Mouse (Mus musculus) heart, embryonic 15.5 days (tissue): Measurements from ENCODE around the gene Cry2. TPM values are rescaled to one million over a fixed set of nuclear protein-coding genes. Genes with fewer than 3 reads are reported as not detected.

ENCODE experiments used
- ATAC-seq: fragments of 200-750 bp; cut with Nextera tagmentation; replicated peaks from 2 replicates; pipeline ENCODE4 v1.8.0; 2017; ENCODE audit warnings: low read depth, moderate TSS enrichment; ENCODE audit not compliant: insufficient number of reproducible peaks, insufficient read depth, low FRiP score
- H3K27ac ChIP-seq: fragments of 300-500 bp; sonication (generic); 2 replicates; pipeline ENCODE4 v1.5.1; 2015; ENCODE audit warnings: mild to moderate bottlenecking, inconsistent platforms
- H3K27me3 ChIP-seq: fragments of 300-500 bp; sonication (generic); 2 replicates; pipeline ENCODE4 v1.6.1; 2015; ENCODE audit warnings: inconsistent platforms
- H3K36me3 ChIP-seq: fragments of 300-500 bp; sonication (generic); 2 replicates; pipeline ENCODE4 v1.6.1; 2015; ENCODE audit warnings: mild to moderate bottlenecking, inconsistent platforms
- H3K4me1 ChIP-seq: fragments of 300-500 bp; sonication (generic); replicated peaks from 2 replicates; pipeline ENCODE4 v1.6.1; 2015; ENCODE audit warnings: inconsistent platforms
- H3K4me2 ChIP-seq: fragments of 300-500 bp; sonication (generic); 2 replicates; pipeline ENCODE4 v1.6.1; 2015; ENCODE audit warnings: inconsistent platforms, mild to moderate bottlenecking, moderate library complexity
- H3K4me3 ChIP-seq: fragments of 300-500 bp; sonication (generic); 2 replicates; pipeline ENCODE4 v1.5.1; 2015; ENCODE audit warnings: mild to moderate bottlenecking, inconsistent platforms
- H3K9ac ChIP-seq: fragments of 300-500 bp; sonication (generic); 2 replicates; pipeline ENCODE4 v1.6.1; 2015; ENCODE audit warnings: mild to moderate bottlenecking, inconsistent platforms
- H3K9me3 ChIP-seq: fragments of 300-500 bp; sonication (generic); replicated peaks from 2 replicates; pipeline ENCODE4 v1.6.1; 2016; ENCODE audit warnings: inconsistent platforms
- WGBS: fragments of 180-500 bp; shearing (Covaris S2); methylation state at CpG from one replicate; pipeline ENCODE4 v1.1.7; 2015; ENCODE audit warnings: mixed read lengths; 5-methylcytosine and 5-hydroxymethylcytosine counted together
- polyA plus RNA-seq: library from polyadenylated mRNA; unstranded; fragments of >200 nt; fragmentation: Nextera tagmentation; extraction: Ambion mirVana; gene quantifications from 2 replicates; pipeline ENCODE4 v1.2.1, GENCODE M21; 2015

The Cry2 gene
- polyA plus RNA-seq, 1 experiment from 2014 or later = 15.8 TPM

DNA sequence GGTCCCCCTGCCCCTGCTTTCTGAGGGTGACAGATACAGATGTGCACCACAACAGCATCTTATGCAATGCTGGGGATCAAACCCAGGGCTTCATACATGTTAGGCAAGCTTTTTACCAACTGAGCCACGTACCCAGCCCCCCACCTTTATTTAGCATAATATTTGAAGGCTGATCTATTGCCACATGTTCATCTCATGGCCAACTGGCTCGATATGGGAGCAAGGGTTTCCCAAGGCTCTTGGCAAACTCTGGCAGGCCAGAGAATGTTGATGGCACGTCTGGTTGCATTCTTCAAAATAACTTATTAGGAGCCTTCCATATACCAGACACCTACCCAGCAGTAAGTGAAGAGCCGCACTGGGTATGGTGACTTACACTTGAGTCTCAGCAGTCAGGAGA, 9.5 kb upstream of the Cry2 start:
- H3K36me3 ChIP-seq = no peaks in the 10 kb centered on the region
- H3K4me1 ChIP-seq = peaks cover 10% of the 10 kb centered on the region
- no peaks in the 10 kb centered on the region for H3K27me3 ChIP-seq
- H3K9me3 ChIP-seq = no peaks in the 10 kb centered on the region
- H3K9ac ChIP-seq = no peak overlapping the region
- no peak overlapping the region for H3K4me2 ChIP-seq
- no peak overlapping the region for H3K4me3 ChIP-seq
- ATAC-seq = no peak
- H3K27ac ChIP-seq = no peak overlapping the region
- 77% methylated on average over 4 of the region's 4 CpGs for WGBS

DNA sequence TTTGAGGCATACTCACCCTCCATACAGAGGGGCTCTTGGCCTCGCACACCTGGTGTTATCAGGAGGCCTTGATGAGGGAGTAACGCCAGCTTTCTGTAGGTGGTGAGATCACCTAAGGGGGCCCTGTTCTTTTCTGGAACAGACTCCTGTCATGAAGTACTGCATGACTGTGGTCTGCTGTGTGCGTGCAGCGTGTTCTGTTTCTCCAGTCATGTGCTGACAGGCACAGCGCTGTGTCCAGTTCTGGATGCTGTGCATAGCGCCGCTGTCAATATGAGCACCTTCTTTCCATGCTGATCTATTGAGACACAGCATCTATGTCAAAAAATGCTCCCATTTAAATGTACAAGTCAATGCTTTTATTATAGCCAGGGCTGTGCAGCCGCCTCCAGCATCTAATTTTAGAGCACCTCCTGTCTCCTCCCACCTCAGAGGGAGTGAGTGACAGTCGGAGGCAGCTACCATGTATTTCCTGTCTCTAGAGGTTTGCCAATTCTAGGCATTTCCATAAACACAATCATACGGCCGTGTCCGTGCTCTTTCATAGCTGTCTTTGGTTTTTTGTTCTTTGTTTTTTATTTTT, 8.7 kb upstream of the Cry2 start:
- no peak for ATAC-seq
- H3K9ac ChIP-seq = no peak overlapping the region

DNA sequence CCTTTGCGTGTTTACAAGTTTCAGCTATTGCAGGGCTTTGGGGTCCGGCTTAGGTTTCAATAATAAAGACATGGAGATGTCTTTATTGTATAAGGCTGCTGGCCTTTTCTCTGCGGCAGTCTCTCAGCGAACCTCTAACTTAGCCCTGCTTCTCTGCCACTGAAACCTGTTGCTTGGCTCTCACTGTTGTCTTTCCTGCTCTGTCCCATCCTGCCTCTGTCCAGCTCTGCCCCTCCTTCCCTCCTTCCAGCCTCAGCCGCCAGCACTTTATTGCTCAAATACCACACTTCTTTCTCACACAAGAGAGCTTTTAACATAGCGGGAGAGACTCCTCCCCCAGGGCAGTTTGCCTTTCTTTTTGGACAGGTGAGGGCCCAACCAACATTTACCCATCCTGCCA, 6.6 kb upstream of the Cry2 start:
- peaks cover 13% of the 10 kb centered on the region for H3K4me1 ChIP-seq
- H3K27ac ChIP-seq = no peak overlapping the region
- WGBS = 64% methylated on average over 6 of the region's 6 CpGs
- ATAC-seq = no peak
- no peaks in the 10 kb centered on the region for H3K27me3 ChIP-seq
- no peak overlapping the region for H3K4me3 ChIP-seq
- no peak overlapping the region for H3K9ac ChIP-seq
- H3K4me2 ChIP-seq = no peak overlapping the region
- no peaks in the 10 kb centered on the region for H3K36me3 ChIP-seq
- H3K9me3 ChIP-seq = no peaks in the 10 kb centered on the region

More for the DNA sequence above, 8.7 kb upstream of the Cry2 start:
- Histone ChIP-seq H3K9me3 (no peaks in the 10 kb centered on the region), H3K4me1 (peaks cover 13% of the 10 kb centered on the region), H3K27ac (no peak overlapping the region), H3K4me3 (no peak overlapping the region), H3K4me2 (peak overlapping the region; percentile 14), H3K36me3 (no peaks in the 10 kb centered on the region), H3K27me3 (no peaks in the 10 kb centered on the region)
- 43% methylated on average over 12 of the region's 12 CpGs for WGBS

DNA sequence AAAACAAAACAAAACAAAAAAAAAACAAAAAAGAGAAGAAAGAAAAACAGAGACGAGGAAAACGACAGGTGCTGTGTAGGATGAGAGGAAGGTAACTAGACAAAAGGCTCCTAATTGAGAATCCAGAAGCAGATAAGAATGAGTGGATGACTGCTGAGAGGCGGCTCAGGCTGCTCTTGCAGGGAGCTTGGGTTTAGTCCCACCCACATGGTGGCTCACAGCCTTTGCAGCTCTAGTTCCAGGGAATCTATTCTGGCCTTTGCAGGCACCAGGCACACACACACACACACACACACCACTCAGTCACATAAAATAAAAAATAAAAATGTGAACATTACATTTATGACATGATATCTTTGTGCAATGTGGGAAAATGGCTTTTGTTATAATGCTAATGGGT, 4.7 kb upstream of the Cry2 start:
- Histone ChIP-seq H3K27me3 (no peaks in the 10 kb centered on the region), H3K9me3 (no peaks in the 10 kb centered on the region), H3K27ac (no peak overlapping the region), H3K4me3 (no peak overlapping the region), H3K36me3 (no peaks in the 10 kb centered on the region), H3K4me1 (peaks cover 18% of the 10 kb centered on the region), H3K9ac (no peak overlapping the region), H3K4me2 (no peak overlapping the region)
- ATAC-seq = no peak
- 48% methylated on average over 3 of the region's 3 CpGs for WGBS

DNA sequence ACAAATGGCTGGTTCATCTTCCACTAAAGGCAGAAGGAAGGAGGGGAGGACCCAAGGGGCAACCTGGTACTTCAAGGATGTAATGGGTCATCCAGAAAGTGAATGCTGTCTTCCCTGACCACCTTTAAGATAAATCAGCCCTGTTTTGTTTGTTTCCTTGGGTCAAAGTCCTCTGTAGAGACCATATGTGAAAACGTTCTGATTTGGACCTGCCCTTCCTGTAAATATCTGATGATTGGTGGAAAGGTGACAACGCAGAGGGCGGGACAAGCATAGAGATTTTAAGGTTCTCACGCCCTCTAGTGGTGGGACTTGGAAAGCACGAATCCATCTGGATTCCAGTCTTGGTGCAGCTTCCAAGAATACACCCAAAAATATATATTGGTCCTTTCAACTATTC, 4.0 kb upstream of the Cry2 start:
- Histone ChIP-seq H3K27ac (no peak overlapping the region), H3K4me1 (peaks cover 24% of the 10 kb centered on the region), H3K9ac (no peak overlapping the region), H3K4me3 (no peak overlapping the region), H3K36me3 (no peaks in the 10 kb centered on the region), H3K4me2 (peak overlapping the region; percentile 52), H3K9me3 (no peaks in the 10 kb centered on the region), H3K27me3 (no peaks in the 10 kb centered on the region)
- WGBS = under 1% methylated on average over 5 of the region's 5 CpGs
- no peak for ATAC-seq

DNA sequence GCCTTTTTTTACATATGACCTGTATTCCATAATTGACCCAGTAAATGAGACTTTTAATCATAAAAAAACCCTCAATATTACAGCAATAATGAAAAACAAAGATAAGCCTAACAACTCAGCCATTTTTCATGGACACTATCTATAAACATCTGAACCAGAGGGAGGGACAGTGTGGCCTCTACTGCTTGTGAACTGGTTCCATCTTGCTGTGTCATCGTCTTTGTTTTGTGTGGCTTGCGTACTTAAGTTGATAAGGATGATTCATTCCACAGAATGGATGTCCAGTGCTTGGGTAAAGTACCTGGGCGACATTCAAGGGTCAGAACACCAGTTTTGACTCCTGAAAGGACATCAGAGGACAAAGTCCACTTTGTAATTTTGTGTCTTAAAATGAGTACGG, 3.5 kb upstream of the Cry2 start:
- WGBS = 70% methylated on average over 4 of the region's 4 CpGs
- no peaks in the 10 kb centered on the region for H3K27me3 ChIP-seq
- H3K4me1 ChIP-seq = peaks cover 25% of the 10 kb centered on the region
- no peak overlapping the region for H3K9ac ChIP-seq
- H3K4me3 ChIP-seq = no peak overlapping the region
- no peaks in the 10 kb centered on the region for H3K9me3 ChIP-seq
- no peak overlapping the region for H3K27ac ChIP-seq
- H3K4me2 ChIP-seq = no peak overlapping the region; the same call in 1 of the 2 replicates
- H3K36me3 ChIP-seq = no peaks in the 10 kb centered on the region
- ATAC-seq = no peak

DNA sequence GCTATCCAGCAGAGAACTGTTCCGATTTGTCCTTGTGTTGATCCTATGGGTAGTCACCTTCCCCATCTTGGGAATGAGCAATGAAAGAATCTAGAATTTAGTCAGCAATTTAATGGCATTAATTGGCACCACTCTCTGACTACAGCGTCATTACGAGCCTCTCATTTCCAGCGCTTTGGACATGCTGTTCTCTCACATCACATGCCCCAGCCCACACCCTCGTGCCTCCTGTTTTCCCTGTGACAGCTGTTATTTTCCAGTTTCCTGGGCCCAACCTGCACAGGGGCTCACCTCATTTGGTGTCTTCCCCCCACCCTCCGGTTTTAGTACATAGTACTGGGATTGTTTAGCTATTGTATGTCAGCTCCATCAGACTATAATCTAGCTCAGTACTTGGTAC, 1.2 kb upstream of the Cry2 start:
- no peak overlapping the region for H3K27ac ChIP-seq
- H3K9me3 ChIP-seq = no peaks in the 10 kb centered on the region
- 51% methylated on average over 6 of the region's 6 CpGs for WGBS
- ATAC-seq = no peak
- H3K4me3 ChIP-seq = no peak overlapping the region
- peak overlapping the region; percentile 79; the same call in 1 of the 2 replicates for H3K4me2 ChIP-seq
- H3K4me1 ChIP-seq = peaks cover 42% of the 10 kb centered on the region
- no peaks in the 10 kb centered on the region for H3K36me3 ChIP-seq
- H3K27me3 ChIP-seq = no peaks in the 10 kb centered on the region
- H3K9ac ChIP-seq = no peak overlapping the region

DNA sequence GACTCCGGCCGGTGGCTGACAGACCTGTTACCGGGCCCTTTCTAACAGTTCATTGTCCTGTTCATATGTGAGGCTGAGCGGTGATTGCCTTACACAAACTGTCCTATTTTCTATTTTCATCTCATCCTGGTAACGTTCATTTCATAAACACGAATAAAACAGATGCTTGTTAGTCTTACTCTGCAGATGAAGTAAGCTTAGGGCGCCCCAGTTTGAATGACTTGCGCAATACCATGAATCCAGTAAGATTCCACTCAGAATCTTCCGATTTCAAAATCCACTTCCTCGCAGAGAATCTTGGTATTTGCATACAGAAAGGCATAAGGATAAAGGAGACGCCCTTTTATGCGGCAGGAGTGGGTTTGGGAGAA, 517 bp upstream of the Cry2 start:
- Histone ChIP-seq H3K27me3 (no peaks in the 10 kb centered on the region), H3K4me2 (peak overlapping the region; percentile 79), H3K36me3 (no peaks in the 10 kb centered on the region), H3K9me3 (no peaks in the 10 kb centered on the region), H3K9ac (peak overlapping the region; percentile 35; the same call in 1 of the 2 replicates), H3K4me1 (peaks cover 48% of the 10 kb centered on the region), H3K27ac (no peak overlapping the region; the same call in 1 of the 2 replicates), H3K4me3 (peak overlapping the region; percentile 94)
- no peak for ATAC-seq
- WGBS = 8% methylated on average over 12 of the region's 12 CpGs

DNA sequence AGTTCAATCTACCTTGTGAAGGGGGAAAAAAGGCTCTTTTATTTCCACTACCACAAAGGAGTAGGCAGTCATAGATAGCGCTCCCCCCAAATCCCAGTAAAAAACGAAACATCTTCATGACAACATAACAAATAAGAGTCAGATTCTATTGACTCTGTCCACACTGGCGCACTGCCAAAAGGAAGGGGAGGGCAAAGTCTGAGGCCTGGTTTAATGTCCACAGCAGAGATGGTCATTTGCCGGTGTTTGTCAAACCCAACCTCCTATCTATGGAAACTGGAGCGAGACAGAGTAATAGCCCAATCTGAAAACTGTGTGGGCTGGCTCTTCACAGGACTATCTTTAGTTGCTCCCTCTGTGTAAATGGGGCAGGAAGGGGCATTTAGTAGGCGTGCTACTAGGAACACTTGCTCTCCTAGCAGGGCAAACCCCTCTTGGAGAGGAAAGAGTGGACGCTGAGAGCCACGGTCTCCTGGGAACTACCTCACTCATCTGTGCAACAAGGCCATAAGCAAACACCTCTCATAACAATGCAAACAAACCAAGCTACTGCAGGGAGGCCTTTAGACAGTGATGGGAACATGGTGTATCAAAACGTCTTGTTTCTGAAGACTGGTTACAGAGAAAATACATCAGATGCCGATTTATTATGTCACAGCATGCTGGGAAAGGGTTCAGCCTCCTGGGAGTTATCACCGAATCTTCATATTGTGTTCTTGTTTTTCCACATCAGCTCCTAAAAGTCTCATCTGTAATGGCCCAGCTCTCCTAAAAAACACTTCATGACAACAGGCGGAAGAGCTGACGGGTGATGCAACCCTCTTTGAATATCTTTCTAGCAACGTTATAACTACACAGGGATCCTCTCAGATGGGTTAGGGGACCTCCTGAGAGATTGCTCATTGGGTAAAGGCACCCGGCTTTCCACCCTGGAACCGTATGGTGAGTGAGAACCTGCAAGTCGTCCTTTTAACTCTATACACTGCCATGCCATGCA, 1.2 kb downstream of the Cry2 start:
- Histone ChIP-seq H3K9ac (peak overlapping the region; percentile 92), H3K36me3 (no peaks in the 10 kb centered on the region), H3K4me1 (peaks cover 62% of the 10 kb centered on the region), H3K4me2 (peak overlapping the region; percentile 79), H3K4me3 (peak overlapping the region; percentile 94), H3K9me3 (no peaks in the 10 kb centered on the region), H3K27ac (peak overlapping the region; percentile 71; the same call in 1 of the 2 replicates), H3K27me3 (no peaks in the 10 kb centered on the region)
- ATAC-seq = no peak
- 38% methylated on average over 17 of the region's 17 CpGs for WGBS

DNA sequence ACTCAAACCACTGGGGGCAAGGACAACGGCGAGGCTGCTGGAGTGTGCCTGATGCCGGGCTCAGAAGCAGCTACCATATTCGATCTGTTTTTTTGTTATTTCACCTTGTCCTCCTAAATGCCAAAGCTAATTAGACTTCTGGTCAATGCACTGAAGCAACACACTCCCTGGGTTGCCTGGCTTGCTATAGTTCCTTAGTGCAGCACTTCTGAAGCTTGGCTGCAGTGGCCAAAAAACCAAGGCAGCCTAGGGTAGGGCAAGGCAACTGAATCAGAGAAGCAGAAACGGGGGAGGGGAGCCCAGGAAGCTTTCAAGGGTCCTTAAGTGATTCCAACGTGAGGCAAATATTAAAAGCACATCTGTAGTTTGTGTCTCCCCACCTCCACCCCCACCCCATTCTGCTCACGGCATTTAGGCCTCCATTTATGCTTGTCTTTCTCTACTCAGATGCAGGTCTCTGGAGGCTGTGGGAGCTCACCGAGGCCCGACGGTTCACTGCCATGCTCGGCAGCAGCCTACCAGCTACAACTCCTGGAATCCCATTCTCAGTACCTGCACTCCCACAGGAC, 2.1 kb downstream of the Cry2 start:
- Histone ChIP-seq H3K9ac (peak overlapping the region; percentile 37; the same call in 1 of the 2 replicates), H3K36me3 (no peaks in the 10 kb centered on the region), H3K27ac (peak overlapping the region; percentile 71), H3K4me2 (peak overlapping the region; percentile 79), H3K4me3 (peak overlapping the region; percentile 94), H3K9me3 (no peaks in the 10 kb centered on the region), H3K27me3 (no peaks in the 10 kb centered on the region), H3K4me1 (peaks cover 66% of the 10 kb centered on the region)
- no peak for ATAC-seq
- WGBS = 33% methylated on average over 11 of the region's 11 CpGs

DNA sequence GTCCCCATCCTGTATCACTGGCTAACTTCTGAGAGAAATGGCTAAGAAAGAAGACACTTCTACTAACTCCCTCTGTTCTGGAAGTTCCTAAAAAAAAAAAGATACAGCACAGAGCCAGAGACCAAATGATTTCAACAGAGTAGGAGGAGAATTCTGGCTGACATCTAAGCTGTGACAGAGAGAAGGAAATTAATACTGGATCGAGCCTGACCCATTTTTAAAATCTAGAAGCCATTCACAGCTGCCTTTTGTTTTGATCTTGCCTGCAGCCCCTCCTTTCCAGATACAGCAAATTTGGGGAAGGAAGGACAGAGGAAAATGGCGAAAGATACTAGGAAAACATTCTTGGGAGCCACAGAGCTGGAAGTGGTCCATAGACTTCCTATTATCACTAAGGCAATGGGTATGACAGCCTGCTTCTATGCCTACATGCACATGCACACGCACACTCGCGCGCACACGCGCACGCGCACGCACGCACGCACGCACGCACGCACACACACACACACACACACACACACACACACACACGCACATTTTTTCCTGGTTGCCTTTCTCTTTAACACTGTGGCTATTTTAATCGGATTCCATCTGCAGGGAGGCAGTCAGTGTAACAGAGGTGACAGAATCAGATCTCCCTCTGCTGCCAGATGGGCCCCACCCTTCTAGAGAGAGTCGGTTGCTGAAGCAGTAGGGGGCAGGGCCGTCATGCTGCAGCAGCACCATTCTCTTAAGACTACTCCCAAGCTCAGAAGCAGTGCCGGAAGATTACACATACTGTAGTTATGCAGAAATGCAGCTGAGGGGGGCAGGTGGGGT, 2.9 kb downstream of the Cry2 start:
- Histone ChIP-seq H3K4me1 (peaks cover 71% of the 10 kb centered on the region), H3K27me3 (no peaks in the 10 kb centered on the region), H3K9ac (peak overlapping the region; percentile 37), H3K4me2 (peak overlapping the region; percentile 79), H3K9me3 (no peaks in the 10 kb centered on the region), H3K4me3 (peak overlapping the region; percentile 94), H3K36me3 (no peaks in the 10 kb centered on the region), H3K27ac (peak overlapping the region; percentile 71)
- 51% methylated on average over 21 of the region's 21 CpGs for WGBS
- 0 out of 2 replicates have a peak, but pooled peaks have one; percentile 8 for ATAC-seq
